Mouse (Mus musculus) limb, embryonic 13.5 days (tissue): Measurements from ENCODE around the gene Pacs2. TPM values are rescaled to one million over a fixed set of nuclear protein-coding genes. Genes with fewer than 3 reads are reported as not detected.
A peak's percentile ranks its signal among the peaks of the same experiment; 100 is the strongest.

Source experiments
- ATAC-seq: fragments of 200-750 bp; cut with Nextera tagmentation; 2 replicates; pipeline ENCODE4 v1.8.0; 2017; ENCODE audit warnings: low read depth, moderate number of reproducible peaks, moderate TSS enrichment; ENCODE audit not compliant: low FRiP score
- H3K27ac ChIP-seq: fragments of 300-500 bp; sonication (generic); 2 replicates; pipeline ENCODE4 v1.5.1; 2015; ENCODE audit warnings: inconsistent platforms, mild to moderate bottlenecking, moderate library complexity
- H3K27me3 ChIP-seq: fragments of 300-500 bp; sonication (generic); 2 replicates; pipeline ENCODE4 v1.6.1; 2015; ENCODE audit warnings: mild to moderate bottlenecking, inconsistent platforms
- H3K36me3 ChIP-seq: fragments of 300-500 bp; sonication (generic); 2 replicates; pipeline ENCODE4 v1.6.1; 2015; ENCODE audit warnings: inconsistent platforms, mild to moderate bottlenecking, moderate library complexity
- H3K4me1 ChIP-seq: fragments of 300-500 bp; sonication (generic); 2 replicates; pipeline ENCODE4 v1.6.1; 2015; ENCODE audit warnings: inconsistent platforms
- H3K4me2 ChIP-seq: fragments of 300-500 bp; sonication (generic); replicated peaks from 2 replicates; pipeline ENCODE4 v1.6.1; 2015; ENCODE audit warnings: inconsistent platforms, mild to moderate bottlenecking, moderate library complexity
- H3K4me3 ChIP-seq: fragments of 300-500 bp; sonication (generic); 2 replicates; pipeline ENCODE4 v1.5.1; 2015; ENCODE audit warnings: moderate library complexity, mild to moderate bottlenecking, inconsistent platforms
- H3K9ac ChIP-seq: fragments of 300-500 bp; sonication (generic); 2 replicates; pipeline ENCODE4 v1.6.1; 2015; ENCODE audit warnings: mild to moderate bottlenecking, inconsistent platforms
- H3K9me3 ChIP-seq: fragments of 300-500 bp; sonication (generic); 2 replicates; pipeline ENCODE4 v1.6.1; 2016; ENCODE audit warnings: inconsistent platforms
- WGBS: fragments of 180-500 bp; shearing (Covaris S2); methylation state at CpG from one replicate; pipeline ENCODE4 v1.1.7; 2015; 5-methylcytosine and 5-hydroxymethylcytosine counted together
- polyA plus RNA-seq: library from polyadenylated mRNA; unstranded; fragments of >200 nt; fragmentation: Nextera tagmentation; extraction: Ambion mirVana; gene quantifications from 2 replicates; pipeline ENCODE4 v1.2.1, GENCODE M21; 2015

The Pacs2 gene
- polyA plus RNA-seq, 1 experiment from 2014 or later, result 16.7 TPM

GRCm38 (mm10) chr12:113101251-113101960 is 87.1 kb downstream of the Pacs2 start:
- H3K27ac ChIP-seq, result no peak overlapping the region
- 83% methylated on average over 9 of the region's 9 CpGs for WGBS
- no peaks in the 10 kb centered on the region for H3K27me3 ChIP-seq
- no peak overlapping the region for H3K9ac ChIP-seq
- H3K36me3 ChIP-seq, result peaks cover 39% of the 10 kb centered on the region
- H3K9me3 ChIP-seq, result peaks cover 3% of the 10 kb centered on the region; the same call in 1 of the 2 replicates
- no peak overlapping the region for H3K4me3 ChIP-seq
- peaks cover 54% of the 10 kb centered on the region for H3K4me1 ChIP-seq
- no peak overlapping the region for H3K4me2 ChIP-seq
- ATAC-seq, result no peak

DNA sequence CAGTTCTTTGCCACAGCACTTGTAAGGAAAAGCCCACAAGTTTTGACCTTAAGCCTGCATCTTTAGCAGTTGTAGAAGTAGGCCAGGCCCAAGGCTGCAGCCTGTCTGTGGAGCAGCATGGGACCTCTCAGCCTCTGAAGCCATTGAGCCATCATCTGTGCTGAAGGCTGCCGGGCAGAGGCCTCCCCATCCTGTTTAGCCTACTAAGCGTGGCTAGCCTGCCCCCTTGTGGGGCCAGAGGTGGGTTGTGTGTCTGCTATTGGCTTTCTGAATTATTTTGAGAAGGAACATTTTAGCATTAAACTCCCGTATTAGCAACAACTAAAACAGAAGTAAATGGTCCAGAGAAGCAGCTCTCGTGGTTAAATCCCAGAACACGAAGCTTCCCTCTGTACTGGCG is 88.2 kb downstream of the Pacs2 start:
- Histone ChIP-seq H3K4me2 (no peak overlapping the region), H3K9ac (no peak overlapping the region), H3K27me3 (no peaks in the 10 kb centered on the region), H3K27ac (no peak overlapping the region), H3K36me3 (peaks cover 41% of the 10 kb centered on the region), H3K4me1 (peaks cover 57% of the 10 kb centered on the region), H3K9me3 (peaks cover 3% of the 10 kb centered on the region; the same call in 1 of the 2 replicates), H3K4me3 (no peak overlapping the region)
- 61% methylated on average over 6 of the region's 6 CpGs for WGBS
- ATAC-seq, result no peak

- Histone ChIP-seq H3K9me3 (peaks cover 3% of the 10 kb centered on the region; the same call in 1 of the 2 replicates), H3K4me3 (no peak overlapping the region), H3K9ac (no peak overlapping the region), H3K27ac (no peak overlapping the region), H3K4me1 (peaks cover 62% of the 10 kb centered on the region), H3K36me3 (peaks cover 47% of the 10 kb centered on the region), H3K27me3 (no peaks in the 10 kb centered on the region), H3K4me2 (no peak overlapping the region)
- no peak for ATAC-seq
- 79% methylated on average over 8 of the region's 8 CpGs for WGBS
Observed at GRCm38 (mm10) chr12:113103846-113104451, 89.6 kb downstream of the Pacs2 start.

GRCm38 (mm10) chr12:113106386-113106785 is 92.1 kb downstream of the Pacs2 start:
- H3K9me3 ChIP-seq, result peaks cover 3% of the 10 kb centered on the region; the same call in 1 of the 2 replicates
- H3K27me3 ChIP-seq, result no peaks in the 10 kb centered on the region
- H3K9ac ChIP-seq, result no peak overlapping the region
- no peak overlapping the region for H3K4me3 ChIP-seq
- H3K27ac ChIP-seq, result no peak overlapping the region
- 78% methylated on average over 6 of the region's 6 CpGs for WGBS
- ATAC-seq, result no peak
- peaks cover 37% of the 10 kb centered on the region for H3K36me3 ChIP-seq
- H3K4me1 ChIP-seq, result peaks cover 55% of the 10 kb centered on the region
- no peak overlapping the region for H3K4me2 ChIP-seq

DNA sequence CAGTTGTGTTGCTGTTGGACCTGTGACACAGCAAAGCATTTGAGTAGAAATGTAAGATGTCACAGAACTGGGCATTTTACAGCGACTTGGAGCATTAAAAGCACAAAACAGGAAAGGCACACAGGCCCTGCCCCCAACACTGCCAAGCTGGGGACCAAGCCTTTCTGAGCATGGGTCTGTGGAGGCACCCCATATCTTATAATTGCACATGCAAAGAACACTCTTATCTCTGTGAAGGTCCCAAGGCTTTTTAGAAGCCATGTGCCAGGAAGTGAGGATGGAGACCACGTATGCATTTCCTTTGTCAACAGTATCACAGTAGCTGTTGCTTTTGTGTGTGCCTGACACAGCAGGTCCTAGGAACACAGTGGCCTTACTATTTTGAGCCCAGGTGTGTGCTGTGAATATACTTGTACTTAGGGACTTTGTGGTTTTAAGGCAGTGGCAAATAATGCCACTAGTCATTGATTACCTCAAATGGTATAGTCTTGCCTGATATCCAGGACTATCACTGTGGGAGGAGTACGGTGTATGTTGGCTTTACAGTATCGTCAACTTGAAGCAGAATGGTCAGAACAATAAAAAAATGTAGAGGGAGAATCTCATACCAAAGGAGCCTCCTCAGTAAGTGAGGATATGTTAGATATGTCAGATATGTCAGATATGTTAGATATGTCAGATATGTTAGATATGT is 93.3 kb downstream of the Pacs2 start:
- peaks cover 45% of the 10 kb centered on the region for H3K36me3 ChIP-seq
- H3K27ac ChIP-seq, result no peak overlapping the region

DNA sequence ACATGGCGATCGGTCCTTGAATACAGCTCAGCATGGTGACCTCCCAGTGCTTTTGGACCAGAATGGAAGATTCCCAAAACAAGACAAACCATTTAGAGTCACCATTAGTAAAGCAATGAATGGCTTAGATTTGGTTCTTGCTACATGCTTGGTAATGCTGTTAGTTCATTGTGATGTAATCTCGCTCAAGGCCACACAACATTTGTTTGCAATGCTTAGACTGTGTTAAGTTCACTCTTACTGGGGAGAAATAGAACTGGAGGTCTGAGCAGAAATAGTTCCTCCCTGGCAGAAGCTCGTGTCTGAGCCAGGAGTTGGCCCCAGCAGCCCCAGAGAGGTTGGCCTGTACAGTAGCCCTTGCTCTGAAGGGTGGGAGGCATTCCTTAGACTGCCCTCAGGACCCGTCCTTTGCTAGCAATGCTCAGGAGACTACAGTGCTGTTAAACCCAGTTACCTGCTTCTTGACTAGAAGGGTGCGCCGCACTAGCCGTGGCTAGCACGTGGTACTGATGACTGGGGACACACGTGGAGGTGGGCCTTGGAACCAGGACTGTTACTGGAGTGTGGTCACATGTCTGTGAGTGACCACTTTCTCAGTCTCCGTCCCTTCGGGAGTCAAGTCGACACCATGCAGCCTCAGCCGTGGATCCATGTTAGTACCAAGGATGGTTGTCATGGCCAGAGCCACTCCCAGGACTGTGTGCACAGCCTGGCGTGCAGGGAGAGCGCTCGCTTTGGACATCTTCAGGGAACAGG is 94.4 kb downstream of the Pacs2 start:
- Histone ChIP-seq H3K36me3 (peaks cover 52% of the 10 kb centered on the region), H3K9me3 (peaks cover 3% of the 10 kb centered on the region; the same call in 1 of the 2 replicates), H3K4me2 (no peak overlapping the region), H3K9ac (0 out of 2 replicates have a peak overlapping the region, but pooled peaks have one; percentile 31), H3K27me3 (no peaks in the 10 kb centered on the region), H3K4me3 (no peak overlapping the region), H3K27ac (no peak overlapping the region), H3K4me1 (peaks cover 46% of the 10 kb centered on the region)
- peak; percentile 13; the same call in 1 of the 2 replicates for ATAC-seq
- 86% methylated on average over 17 of the region's 17 CpGs for WGBS

More for the DNA sequence above, 93.3 kb downstream of the Pacs2 start:
- Histone ChIP-seq H3K9ac (no peak overlapping the region), H3K4me3 (no peak overlapping the region), H3K4me2 (no peak overlapping the region), H3K9me3 (peaks cover 3% of the 10 kb centered on the region; the same call in 1 of the 2 replicates), H3K4me1 (peaks cover 50% of the 10 kb centered on the region), H3K27me3 (no peaks in the 10 kb centered on the region)
- WGBS, result 79% methylated on average over 4 of the region's 4 CpGs
- no peak for ATAC-seq

DNA sequence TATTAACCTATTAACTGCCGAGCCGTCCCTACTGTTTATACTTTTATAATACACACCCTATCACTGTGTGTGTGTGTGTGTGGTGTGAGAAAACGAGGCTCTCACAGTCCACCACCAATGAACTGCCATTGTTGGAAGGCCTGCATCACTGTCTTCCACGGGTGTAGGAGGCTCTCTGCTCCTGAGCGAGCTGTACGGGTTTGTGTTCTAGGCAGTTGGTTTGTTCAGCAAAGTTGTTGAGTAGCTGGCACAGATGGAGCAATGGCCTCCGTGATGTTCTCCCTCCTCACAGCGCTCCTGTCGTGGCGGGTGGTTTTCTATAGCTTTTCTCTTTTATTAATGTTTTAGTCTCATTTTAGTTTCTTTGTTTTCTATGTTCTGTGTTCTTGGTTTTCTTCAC is 95.5 kb downstream of the Pacs2 start:
- Histone ChIP-seq H3K4me2 (no peak overlapping the region), H3K27ac (no peak overlapping the region), H3K27me3 (no peaks in the 10 kb centered on the region), H3K4me3 (no peak overlapping the region), H3K9ac (no peak overlapping the region), H3K4me1 (peaks cover 41% of the 10 kb centered on the region), H3K9me3 (peaks cover 3% of the 10 kb centered on the region; the same call in 1 of the 2 replicates), H3K36me3 (peaks cover 52% of the 10 kb centered on the region)
- 80% methylated on average over 10 of the region's 10 CpGs for WGBS
- ATAC-seq, result no peak

DNA sequence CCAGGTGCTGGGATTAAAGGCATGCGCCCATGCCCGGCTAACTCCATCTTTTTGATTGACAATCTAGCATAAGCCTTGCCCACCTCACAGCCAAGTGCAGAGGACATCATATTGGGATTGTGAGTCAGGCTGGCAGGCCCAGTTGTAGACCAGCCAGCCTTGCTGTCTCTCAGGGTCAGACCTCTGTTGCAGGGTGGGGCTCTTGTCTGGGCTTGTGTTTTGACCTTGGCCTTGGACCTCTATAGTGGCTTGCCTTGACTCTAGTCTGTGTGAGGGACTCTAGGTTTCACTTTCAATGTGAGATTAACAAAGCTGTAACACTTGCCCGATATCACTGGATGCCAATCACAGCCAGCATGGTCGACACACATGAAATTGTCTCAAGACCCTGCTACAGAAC is 99.8 kb downstream of the Pacs2 start:
- WGBS, result 88% methylated on average over 4 of the region's 4 CpGs
- Histone ChIP-seq H3K4me1 (peaks cover 15% of the 10 kb centered on the region), H3K27me3 (no peaks in the 10 kb centered on the region), H3K4me2 (no peak overlapping the region), H3K36me3 (peaks cover 71% of the 10 kb centered on the region), H3K27ac (no peak overlapping the region), H3K4me3 (no peak overlapping the region), H3K9ac (no peak overlapping the region), H3K9me3 (no peaks in the 10 kb centered on the region)
- no peak for ATAC-seq

GRCm38 (mm10) chr12:113114856-113115538 is 100.7 kb downstream of the Pacs2 start:
- Histone ChIP-seq H3K27me3 (no peaks in the 10 kb centered on the region), H3K9me3 (no peaks in the 10 kb centered on the region), H3K4me3 (no peak overlapping the region), H3K4me2 (no peak overlapping the region), H3K36me3 (peaks cover 78% of the 10 kb centered on the region), H3K4me1 (peaks cover 7% of the 10 kb centered on the region; the same call in 1 of the 2 replicates), H3K27ac (no peak overlapping the region), H3K9ac (no peak overlapping the region)
- ATAC-seq, result no peak
- 86% methylated on average over 16 of the region's 16 CpGs for WGBS

GRCm38 (mm10) chr12:113119516-113120410 is 105.5 kb downstream of the Pacs2 start:
- WGBS, result 85% methylated on average over 20 of the region's 20 CpGs
- Histone ChIP-seq H3K4me2 (no peak overlapping the region), H3K27ac (no peak overlapping the region), H3K27me3 (no peaks in the 10 kb centered on the region), H3K36me3 (peaks cover 95% of the 10 kb centered on the region), H3K4me3 (no peak overlapping the region), H3K4me1 (no peaks in the 10 kb centered on the region), H3K9ac (no peak overlapping the region), H3K9me3 (no peaks in the 10 kb centered on the region)
- ATAC-seq, result peak; percentile 52; the same call in 1 of the 2 replicates
